Mouse (Mus musculus): Measurements from ENCODE around the gene Dvl2. TPM values are rescaled to one million over a fixed set of nuclear protein-coding genes. Genes with fewer than 3 reads are reported as not detected.

The Dvl2 gene
- polyA plus RNA-seq, 1 experiment from 2014 or later = 21.0 TPM

MicroRNAs encoded within 50 kb of the gene (microRNA counts, 519-probe panel; counts per million panel counts)
- not detected for microRNA mmu-miR-324-3p
- microRNA mmu-miR-324-5p = 2,617 counts per million, percentile 68 among the panel's probes with 10 or more counts

Small RNAs within 50 kb of the gene (microRNA-seq; reads per million reads assigned to microRNA genes)
- not detected for gene Gm44349
- 3,316 reads per million, percentile 87 among the genes with 10 or more reads in this experiment for gene Mir324

Other genes with a start within 250 kb of the Dvl2 start
- gene Polr2a, start 242.0 kb upstream of the Dvl2 start, polyA plus RNA-seq (2015; fragmentation: Nextera tagmentation; extraction: Ambion mirVana) = 12.1 and 14.9 TPM in 2 replicates
- gene Slc35g3, start 238.6 kb upstream of the Dvl2 start, polyA plus RNA-seq (2015; fragmentation: Nextera tagmentation; extraction: Ambion mirVana) = 0.41 and 0.87 TPM in 2 replicates
- 5.8 and 6.2 TPM in 2 replicates for gene Zbtb4, start 234.7 kb upstream of the Dvl2 start, polyA plus RNA-seq (2015; fragmentation: Nextera tagmentation; extraction: Ambion mirVana)
- 1.4 and 2.9 TPM in 2 replicates for gene Chrnb1, start 204.7 kb upstream of the Dvl2 start, polyA plus RNA-seq (2015; fragmentation: Nextera tagmentation; extraction: Ambion mirVana)
- gene Fgf11, start 198.7 kb upstream of the Dvl2 start, polyA plus RNA-seq (2015; fragmentation: Nextera tagmentation; extraction: Ambion mirVana) = 6.7 and 7.2 TPM in 2 replicates
- gene Tmem102, start 195.0 kb upstream of the Dvl2 start, polyA plus RNA-seq (2015; fragmentation: Nextera tagmentation; extraction: Ambion mirVana) = 1.3 and 1.6 TPM in 2 replicates
- gene Gm39566, start 185.3 kb upstream of the Dvl2 start, polyA plus RNA-seq (2015; fragmentation: Nextera tagmentation; extraction: Ambion mirVana) = not detected in 2 replicates
- not detected in 2 replicates for gene Spem2, start 182.1 kb upstream of the Dvl2 start, polyA plus RNA-seq (2015; fragmentation: Nextera tagmentation; extraction: Ambion mirVana)
- gene Spem1, start 178.4 kb upstream of the Dvl2 start, polyA plus RNA-seq (2015; fragmentation: Nextera tagmentation; extraction: Ambion mirVana) = 0.35 and 0.45 TPM in 2 replicates
- 19.1 and 22.4 TPM in 2 replicates for gene Nlgn2, start 162.8 kb upstream of the Dvl2 start, polyA plus RNA-seq (2015; fragmentation: Nextera tagmentation; extraction: Ambion mirVana)
- 341 and 379 TPM in 2 replicates for gene Tmem256, start 162.1 kb upstream of the Dvl2 start, polyA plus RNA-seq (2015; fragmentation: Nextera tagmentation; extraction: Ambion mirVana)
- 37.3 and 48.6 TPM in 2 replicates for gene Plscr3, start 154.2 kb upstream of the Dvl2 start, polyA plus RNA-seq (2015; fragmentation: Nextera tagmentation; extraction: Ambion mirVana)
- 0.10 and 0.13 TPM in 2 replicates for gene Tnk1, start 141.9 kb upstream of the Dvl2 start, polyA plus RNA-seq (2015; fragmentation: Nextera tagmentation; extraction: Ambion mirVana)
- gene Tmem95, start 122.6 kb upstream of the Dvl2 start, polyA plus RNA-seq (2015; fragmentation: Nextera tagmentation; extraction: Ambion mirVana) = not detected in 2 replicates
- 2.2 and 3.2 TPM in 2 replicates for gene Kctd11, start 119.2 kb upstream of the Dvl2 start, polyA plus RNA-seq (2015; fragmentation: Nextera tagmentation; extraction: Ambion mirVana)
- gene Acap1, start 105.1 kb upstream of the Dvl2 start, polyA plus RNA-seq (2015; fragmentation: Nextera tagmentation; extraction: Ambion mirVana) = 0.13 and 0.25 TPM in 2 replicates
- 5.5 and 6.3 TPM in 2 replicates for gene 2810408A11Rik, start 99.6 kb upstream of the Dvl2 start, polyA plus RNA-seq (2015; fragmentation: Nextera tagmentation; extraction: Ambion mirVana)
- gene Neurl4, start 99.5 kb upstream of the Dvl2 start, polyA plus RNA-seq (2015; fragmentation: Nextera tagmentation; extraction: Ambion mirVana) = 17.8 and 19.0 TPM in 2 replicates
- 55.2 and 65.7 TPM in 2 replicates for gene Gps2, start 86.7 kb upstream of the Dvl2 start, polyA plus RNA-seq (2015; fragmentation: Nextera tagmentation; extraction: Ambion mirVana)
- gene Eif5a, start 78.6 kb upstream of the Dvl2 start, polyA plus RNA-seq (2015; fragmentation: Nextera tagmentation; extraction: Ambion mirVana) = 1,120 and 1,123 TPM in 2 replicates
- 5.7 and 6.2 TPM in 2 replicates for gene Ybx2, start 64.8 kb upstream of the Dvl2 start, polyA plus RNA-seq (2015; fragmentation: Nextera tagmentation; extraction: Ambion mirVana)
- gene Slc2a4, start 52.4 kb upstream of the Dvl2 start, polyA plus RNA-seq (2015; fragmentation: Nextera tagmentation; extraction: Ambion mirVana) = 4.7 and 5.8 TPM in 2 replicates
- 0.17 and 0.33 TPM in 2 replicates for gene Cldn7, start 35.8 kb upstream of the Dvl2 start, polyA plus RNA-seq (2015; fragmentation: Nextera tagmentation; extraction: Ambion mirVana)
- 26.9 and 27.4 TPM in 2 replicates for gene Ctdnep1, start 19.4 kb upstream of the Dvl2 start, polyA plus RNA-seq (2015; fragmentation: Nextera tagmentation; extraction: Ambion mirVana)
- 168 and 188 TPM in 2 replicates for gene Elp5, start 18.1 kb upstream of the Dvl2 start, polyA plus RNA-seq (2015; fragmentation: Nextera tagmentation; extraction: Ambion mirVana)
- 576 and 581 TPM in 2 replicates for gene Gabarap, start 9.5 kb upstream of the Dvl2 start, polyA plus RNA-seq (2015; fragmentation: Nextera tagmentation; extraction: Ambion mirVana)
- gene Phf23, start 4.8 kb upstream of the Dvl2 start, polyA plus RNA-seq (2015; fragmentation: Nextera tagmentation; extraction: Ambion mirVana) = 54.2 and 55.4 TPM in 2 replicates
- gene Acadvl, start 14.8 kb downstream of the Dvl2 start, polyA plus RNA-seq (2015; fragmentation: Nextera tagmentation; extraction: Ambion mirVana) = 66.6 and 69.1 TPM in 2 replicates
- gene Dlg4, start 16.3 kb downstream of the Dvl2 start, polyA plus RNA-seq (2015; fragmentation: Nextera tagmentation; extraction: Ambion mirVana) = 23.1 and 23.4 TPM in 2 replicates
- 3.9 and 4.4 TPM in 2 replicates for gene Asgr1, start 53.5 kb downstream of the Dvl2 start, polyA plus RNA-seq (2015; fragmentation: Nextera tagmentation; extraction: Ambion mirVana)
- gene Asgr2, start 92.0 kb downstream of the Dvl2 start, polyA plus RNA-seq (2015; fragmentation: Nextera tagmentation; extraction: Ambion mirVana) = not detected in 2 replicates
- 1.2 and 1.4 TPM in 2 replicates for gene Mgl2, start 129.7 kb downstream of the Dvl2 start, polyA plus RNA-seq (2015; fragmentation: Nextera tagmentation; extraction: Ambion mirVana)
- gene Clec10a, start 155.6 kb downstream of the Dvl2 start, polyA plus RNA-seq (2015; fragmentation: Nextera tagmentation; extraction: Ambion mirVana) = 1.0 and 1.2 TPM in 2 replicates
- 8.7 and 9.7 TPM in 2 replicates for gene Slc16a11, start 212.2 kb downstream of the Dvl2 start, polyA plus RNA-seq (2015; fragmentation: Nextera tagmentation; extraction: Ambion mirVana)
- gene Slc16a13, start 220.5 kb downstream of the Dvl2 start, polyA plus RNA-seq (2015; fragmentation: Nextera tagmentation; extraction: Ambion mirVana) = 11.9 and 15.2 TPM in 2 replicates
- gene Bcl6b, start 229.2 kb downstream of the Dvl2 start, polyA plus RNA-seq (2015; fragmentation: Nextera tagmentation; extraction: Ambion mirVana) = 5.1 and 6.6 TPM in 2 replicates
- 167 and 175 TPM in 2 replicates for gene 0610010K14Rik, start 237.3 kb downstream of the Dvl2 start, polyA plus RNA-seq (2015; fragmentation: Nextera tagmentation; extraction: Ambion mirVana)
- 13.8 and 15.7 TPM in 2 replicates for gene Gm21988, start 239.2 kb downstream of the Dvl2 start, polyA plus RNA-seq (2015; fragmentation: Nextera tagmentation; extraction: Ambion mirVana)
- 416 and 443 TPM in 2 replicates for gene Rnasek, start 239.2 kb downstream of the Dvl2 start, polyA plus RNA-seq (2015; fragmentation: Nextera tagmentation; extraction: Ambion mirVana)